Mouse (Mus musculus) liver, embryonic 12.5 days (tissue): ENCODE results near the gene Dok4. TPM values are rescaled to one million over a fixed set of nuclear protein-coding genes. Genes with fewer than 3 reads are reported as not detected.

Experiments used
- ATAC-seq: fragments of 200-750 bp; cut with Nextera tagmentation; 2 replicates; pipeline ENCODE4 v1.8.0; 2017; ENCODE audit warnings: moderate number of reproducible peaks, mild to moderate bottlenecking, moderate library complexity
- H3K27ac ChIP-seq: fragments of 300-500 bp; sonication (generic); 2 replicates; pipeline ENCODE4 v1.5.1; 2016; ENCODE audit warnings: mild to moderate bottlenecking
- H3K27me3 ChIP-seq: fragments of 300-500 bp; sonication (generic); replicated peaks from 2 replicates; pipeline ENCODE4 v1.6.1; 2016; ENCODE audit warnings: mild to moderate bottlenecking, moderate library complexity
- H3K36me3 ChIP-seq: fragments of 300-500 bp; sonication (generic); 2 replicates; pipeline ENCODE4 v1.6.1; 2016; ENCODE audit warnings: mild to moderate bottlenecking, moderate library complexity
- H3K4me1 ChIP-seq: fragments of 300-500 bp; sonication (generic); 2 replicates; pipeline ENCODE4 v1.6.1; 2016
- H3K4me2 ChIP-seq: fragments of 300-500 bp; sonication (generic); 2 replicates; pipeline ENCODE4 v1.6.1; 2016; ENCODE audit warnings: mild to moderate bottlenecking, moderate library complexity
- H3K4me3 ChIP-seq: fragments of 300-500 bp; sonication (generic); 2 replicates; pipeline ENCODE4 v1.5.1; 2016; ENCODE audit warnings: mild to moderate bottlenecking, moderate library complexity
- H3K9ac ChIP-seq: fragments of 300-500 bp; sonication (generic); 2 replicates; pipeline ENCODE4 v1.6.1; 2016; ENCODE audit warnings: mild to moderate bottlenecking, moderate library complexity
- H3K9me3 ChIP-seq: fragments of 300-500 bp; sonication (generic); replicated peaks from 2 replicates; pipeline ENCODE4 v1.6.1; 2016; ENCODE audit warnings: mild to moderate bottlenecking, moderate library complexity
- WGBS: fragments of 180-500 bp; shearing (Covaris S2); methylation state at CpG from one replicate; pipeline ENCODE4 v1.1.7; 2016; ENCODE audit not compliant: insufficient replicate concordance; 5-methylcytosine and 5-hydroxymethylcytosine counted together
- polyA plus RNA-seq: library from polyadenylated mRNA; unstranded; fragments of >200 nt; fragmentation: Nextera tagmentation; extraction: Ambion mirVana; gene quantifications from 2 replicates; pipeline ENCODE4 v1.2.1, GENCODE M21; 2016

The Dok4 gene
- polyA plus RNA-seq, result 13.8 and 14.6 TPM in 2 replicates

- Histone ChIP-seq H3K27me3 (peaks cover 34% of the 10 kb centered on the region), H3K4me2 (peak within 1 kb of the TSS; percentile 89), H3K27ac (peak within 1 kb of the TSS; percentile 94), H3K9me3 (no peaks in the 10 kb centered on the region), H3K9ac (peak within 1 kb of the TSS; percentile 89), H3K36me3 (no peaks in the 10 kb centered on the region; the same call in 1 of the 2 replicates), H3K4me1 (peaks cover 51% of the 10 kb centered on the region), H3K4me3 (peak within 1 kb of the TSS; percentile 77)
- WGBS, result 1% methylated on average over 37 of the region's 37 CpGs
- ATAC-seq, result peak; percentile 85
Measured at GRCm38 (mm10) chr8:94876197-94876730, at the start of gene Dok4. Gene Dok4, minus strand, starts transcription at chr8:94876330.

- H3K27ac ChIP-seq, result peak within 1 kb of the TSS; percentile 77
- no peak within 1 kb of the TSS for H3K4me3 ChIP-seq
- no peak within 1 kb of the TSS; the same call in 1 of the 2 replicates for H3K9ac ChIP-seq
- no peaks in the 10 kb centered on the region for H3K27me3 ChIP-seq
- WGBS, result 24% methylated on average over 7 of the region's 8 CpGs
- no peaks in the 10 kb centered on the region for H3K36me3 ChIP-seq
- H3K4me2 ChIP-seq, result peak within 1 kb of the TSS; percentile 47
- H3K4me1 ChIP-seq, result peaks cover 58% of the 10 kb centered on the region
- no peaks in the 10 kb centered on the region for H3K9me3 ChIP-seq
- no peak for ATAC-seq
Measured at GRCm38 (mm10) chr8:94923405-94923804, 47.3 kb upstream of the Dok4 start, which contains the start of gene Adgrg5. Gene Adgrg5, plus strand, starts transcription at chr8:94923694.

DNA sequence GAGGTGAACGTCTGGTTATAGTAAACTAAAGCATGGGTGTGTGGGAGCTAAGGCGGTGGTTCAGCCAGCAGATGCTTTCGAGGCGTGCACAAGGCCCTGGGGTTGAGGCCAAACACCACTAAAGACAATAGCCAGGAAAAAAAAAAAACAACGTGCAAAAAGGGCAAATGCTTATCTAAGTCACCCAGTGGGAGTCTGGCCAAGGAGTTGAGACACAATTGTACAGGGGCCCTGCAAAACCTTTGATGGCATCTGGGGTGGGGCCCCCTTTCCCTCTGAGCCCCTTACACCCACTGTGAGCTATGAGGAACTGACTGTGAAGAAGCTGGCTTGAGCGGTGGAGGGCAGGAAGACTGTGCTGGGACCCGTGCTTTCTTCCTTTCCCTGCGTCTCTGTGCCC lies 46.5 kb upstream of the Dok4 start:
- Histone ChIP-seq H3K9ac (no peak overlapping the region; the same call in 1 of the 2 replicates), H3K27me3 (no peaks in the 10 kb centered on the region), H3K27ac (peak overlapping the region; percentile 77), H3K36me3 (no peaks in the 10 kb centered on the region), H3K4me1 (peaks cover 62% of the 10 kb centered on the region), H3K9me3 (no peaks in the 10 kb centered on the region), H3K4me2 (peak overlapping the region; percentile 47), H3K4me3 (no peak overlapping the region)
- peak; percentile 78 for ATAC-seq
- 1% methylated on average over 8 of the region's 8 CpGs for WGBS

GRCm38 (mm10) chr8:94922176-94922575 lies 46.0 kb upstream of the Dok4 start:
- 44% methylated on average over 6 of the region's 6 CpGs for WGBS
- peak overlapping the region; percentile 47 for H3K4me2 ChIP-seq
- H3K27ac ChIP-seq, result peak overlapping the region; percentile 77
- no peak overlapping the region for H3K4me3 ChIP-seq
- no peak overlapping the region for H3K9ac ChIP-seq
- H3K9me3 ChIP-seq, result no peaks in the 10 kb centered on the region
- H3K4me1 ChIP-seq, result peaks cover 66% of the 10 kb centered on the region
- no peaks in the 10 kb centered on the region for H3K36me3 ChIP-seq
- H3K27me3 ChIP-seq, result no peaks in the 10 kb centered on the region
- no peak for ATAC-seq

- H3K9ac ChIP-seq, result no peak overlapping the region
- H3K27me3 ChIP-seq, result peaks cover 11% of the 10 kb centered on the region
- no peak overlapping the region for H3K27ac ChIP-seq
- no peak overlapping the region for H3K4me2 ChIP-seq
- H3K9me3 ChIP-seq, result no peaks in the 10 kb centered on the region
- H3K36me3 ChIP-seq, result no peaks in the 10 kb centered on the region
- H3K4me3 ChIP-seq, result no peak overlapping the region
- ATAC-seq, result no peak
- peaks cover 91% of the 10 kb centered on the region for H3K4me1 ChIP-seq
Measured at GRCm38 (mm10) chr8:94919256-94919655, 43.1 kb upstream of the Dok4 start.

DNA sequence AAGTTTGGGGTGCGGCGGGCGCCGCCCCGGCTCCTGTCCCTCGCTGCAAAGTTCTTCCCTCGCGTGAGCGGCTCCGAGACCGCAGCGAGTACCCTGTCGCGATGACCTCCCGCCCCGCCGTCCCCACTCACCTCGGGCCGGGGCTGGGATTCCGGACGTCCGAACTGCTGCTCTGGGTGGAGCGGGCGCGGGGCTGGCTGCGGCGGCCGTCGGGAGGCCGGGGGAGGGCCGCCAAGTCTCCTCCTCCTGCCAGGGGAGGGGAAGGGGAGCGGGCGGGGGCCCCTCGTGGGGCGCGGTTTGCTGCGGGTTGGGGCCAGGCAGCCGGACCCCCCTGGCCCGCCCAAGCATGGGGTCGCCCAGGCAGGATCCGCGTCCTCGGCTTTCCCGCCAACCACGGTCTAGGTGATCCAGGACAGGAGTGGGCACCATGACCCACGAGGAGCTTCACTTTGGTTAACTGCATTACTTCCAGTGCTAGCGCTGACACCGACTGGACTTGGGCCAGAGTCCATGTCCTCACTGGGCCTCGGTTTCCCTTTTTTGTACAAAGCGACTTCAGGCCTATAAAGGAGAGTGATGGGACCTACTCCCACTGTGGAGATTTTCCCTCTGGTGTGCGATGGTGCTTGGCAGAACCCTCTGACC lies 41.8 kb upstream of the Dok4 start, which contains the start of gene Ccdc102a:
Gene Ccdc102a, minus strand, starts transcription at position 248 of the 645 bp plus-strand sequence.
- H3K4me1 ChIP-seq, result peaks cover 87% of the 10 kb centered on the region
- peaks cover 24% of the 10 kb centered on the region for H3K27me3 ChIP-seq
- peak within 1 kb of the TSS; percentile 75 for H3K4me3 ChIP-seq
- 3% methylated on average over 50 of the region's 51 CpGs for WGBS
- H3K36me3 ChIP-seq, result peaks cover 4% of the 10 kb centered on the region; the same call in 1 of the 2 replicates
- peak within 1 kb of the TSS; percentile 69 for H3K27ac ChIP-seq
- peak within 1 kb of the TSS; percentile 79 for H3K9ac ChIP-seq
- H3K4me2 ChIP-seq, result peak within 1 kb of the TSS; percentile 97
- ATAC-seq, result peak; percentile 27
- no peaks in the 10 kb centered on the region for H3K9me3 ChIP-seq

GRCm38 (mm10) chr8:94917352-94917751 lies 41.2 kb upstream of the Dok4 start:
- H3K4me2 ChIP-seq, result peak overlapping the region; percentile 97
- peaks cover 30% of the 10 kb centered on the region for H3K27me3 ChIP-seq
- peaks cover 7% of the 10 kb centered on the region; the same call in 1 of the 2 replicates for H3K36me3 ChIP-seq
- H3K27ac ChIP-seq, result peak overlapping the region; percentile 69
- H3K9me3 ChIP-seq, result no peaks in the 10 kb centered on the region
- peak overlapping the region; percentile 75 for H3K4me3 ChIP-seq
- peak overlapping the region; percentile 79 for H3K9ac ChIP-seq
- under 1% methylated on average over 27 of the region's 27 CpGs for WGBS
- peak; percentile 85 for ATAC-seq
- H3K4me1 ChIP-seq, result peaks cover 83% of the 10 kb centered on the region

DNA sequence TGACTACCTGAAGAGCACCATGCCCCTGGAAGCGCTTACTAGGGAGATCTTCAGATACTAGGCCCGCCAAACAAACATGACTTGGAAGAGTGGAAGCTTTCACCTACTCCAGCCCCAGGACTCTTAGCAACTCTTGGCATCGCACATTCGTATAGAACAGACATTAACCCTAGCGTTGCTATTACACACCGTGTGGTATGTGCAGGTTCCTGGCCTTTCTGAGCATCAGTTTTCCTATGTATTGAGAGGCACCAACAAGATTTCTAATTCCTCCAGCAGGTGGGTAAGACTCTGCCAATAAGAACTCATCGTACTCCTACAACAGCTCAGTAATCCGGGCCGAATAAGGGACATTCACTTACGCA lies 40.8 kb upstream of the Dok4 start:
- Histone ChIP-seq H3K9me3 (no peaks in the 10 kb centered on the region), H3K27me3 (peaks cover 31% of the 10 kb centered on the region), H3K4me1 (peaks cover 79% of the 10 kb centered on the region), H3K4me3 (peak overlapping the region; percentile 75), H3K4me2 (peak overlapping the region; percentile 97), H3K27ac (peak overlapping the region; percentile 50), H3K36me3 (peaks cover 11% of the 10 kb centered on the region; the same call in 1 of the 2 replicates), H3K9ac (peak overlapping the region; percentile 79)
- peak; percentile 23 for ATAC-seq
- WGBS, result 3% methylated on average over 10 of the region's 10 CpGs

DNA sequence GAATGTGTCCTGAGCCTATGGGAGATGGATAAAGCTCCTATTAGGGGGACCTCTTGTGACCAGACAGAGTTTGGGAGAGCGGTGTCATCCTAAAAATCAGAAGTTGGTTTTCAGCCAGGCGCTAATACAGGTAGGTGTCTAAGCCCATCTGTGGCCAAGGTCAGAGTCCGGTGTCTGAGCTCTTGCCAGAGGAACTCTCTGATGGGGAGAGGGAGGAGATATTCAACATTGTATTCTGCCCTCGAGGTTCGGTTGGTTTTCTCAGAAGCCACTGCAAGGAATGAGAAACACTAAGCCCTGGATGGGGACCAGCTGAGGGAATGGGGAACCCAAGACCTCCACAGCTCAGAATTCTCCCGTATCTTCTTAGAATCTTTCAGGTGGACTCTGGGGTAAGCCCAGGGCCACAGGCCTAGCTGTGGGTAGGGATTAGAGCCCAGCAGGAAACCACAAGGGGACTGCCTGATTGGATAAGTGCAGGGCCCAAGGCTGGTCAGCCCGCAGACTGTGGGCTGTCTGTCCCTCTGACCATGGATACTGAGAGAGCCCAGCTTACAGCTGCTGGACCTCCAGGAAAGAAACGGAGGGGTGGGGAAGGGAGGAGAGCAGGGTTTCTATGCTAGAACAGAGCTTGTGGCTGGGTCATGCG lies 40.3 kb upstream of the Dok4 start:
- H3K9ac ChIP-seq, result peak overlapping the region; percentile 79
- 27% methylated on average over 9 of the region's 9 CpGs for WGBS
- no peak for ATAC-seq

GRCm38 (mm10) chr8:94914701-94915101 lies 38.6 kb upstream of the Dok4 start:
- Histone ChIP-seq H3K27me3 (peaks cover 31% of the 10 kb centered on the region), H3K4me2 (no peak overlapping the region), H3K27ac (no peak overlapping the region), H3K9ac (no peak overlapping the region), H3K36me3 (peaks cover 26% of the 10 kb centered on the region), H3K4me3 (no peak overlapping the region), H3K4me1 (peaks cover 63% of the 10 kb centered on the region), H3K9me3 (no peaks in the 10 kb centered on the region)
- ATAC-seq, result no peak
- whole genome bisulfite sequencing, result 68% methylated on average over 3 of the region's 3 CpGs

More for the DNA sequence above, 40.3 kb upstream of the Dok4 start:
- H3K36me3 ChIP-seq, result peaks cover 16% of the 10 kb centered on the region
- peaks cover 74% of the 10 kb centered on the region for H3K4me1 ChIP-seq
- H3K4me3 ChIP-seq, result peak overlapping the region; percentile 75
- H3K27ac ChIP-seq, result peak overlapping the region; percentile 50; the same call in 1 of the 2 replicates
- peaks cover 31% of the 10 kb centered on the region for H3K27me3 ChIP-seq
- peak overlapping the region; percentile 97 for H3K4me2 ChIP-seq
- no peaks in the 10 kb centered on the region for H3K9me3 ChIP-seq

DNA sequence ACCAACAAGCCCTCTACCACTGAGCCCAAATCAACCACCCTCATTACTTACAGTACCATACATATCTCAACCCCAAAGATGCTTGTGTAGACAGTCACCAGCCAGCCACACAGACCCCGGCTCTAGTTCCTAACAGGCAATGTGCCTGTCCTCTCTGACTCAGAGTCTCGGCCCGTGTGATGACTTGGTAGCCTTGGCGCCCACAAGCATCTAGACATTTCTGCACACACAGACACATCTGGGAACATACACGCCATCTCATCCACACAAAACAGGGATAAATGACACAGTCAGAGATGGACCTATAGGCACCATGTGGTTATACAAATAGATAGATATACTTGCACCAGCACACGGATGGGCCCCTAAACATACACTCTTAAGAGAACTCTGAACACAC lies 38.1 kb upstream of the Dok4 start:
- H3K27ac ChIP-seq, result no peak overlapping the region
- H3K9me3 ChIP-seq, result no peaks in the 10 kb centered on the region
- peaks cover 58% of the 10 kb centered on the region for H3K4me1 ChIP-seq
- peaks cover 28% of the 10 kb centered on the region for H3K36me3 ChIP-seq
- no peak overlapping the region for H3K9ac ChIP-seq
- WGBS, result 81% methylated on average over 6 of the region's 6 CpGs
- no peak overlapping the region for H3K4me2 ChIP-seq
- peaks cover 31% of the 10 kb centered on the region for H3K27me3 ChIP-seq
- ATAC-seq, result no peak
- H3K4me3 ChIP-seq, result no peak overlapping the region
